Mouse (Mus musculus) forebrain, embryonic 14.5 days (tissue): ENCODE data around the gene Sctr. TPM values are rescaled to one million over a fixed set of nuclear protein-coding genes. Genes with fewer than 3 reads are reported as not detected.

Experiments used
- ATAC-seq: fragments of 200-750 bp; cut with Nextera tagmentation; 2 replicates; pipeline ENCODE4 v1.8.0; 2017; ENCODE audit warnings: mild to moderate bottlenecking, moderate library complexity
- DNase-seq: peaks from one replicate; pipeline ENCODE4 v3.0.0-alpha.2; 2015; ENCODE audit warnings: low spot score
- H3K27ac ChIP-seq: fragments of 300-500 bp; sonication (generic); 2 replicates; pipeline ENCODE4 v1.5.1; 2014; ENCODE audit warnings: low read depth, mild to moderate bottlenecking, control low read depth, low read length, moderate library complexity
- H3K27me3 ChIP-seq: fragments of 300-500 bp; sonication (generic); replicated peaks from 2 replicates; pipeline ENCODE4 v1.6.1; 2014; ENCODE audit warnings: low read length, control low read depth, mixed read lengths; ENCODE audit not compliant: control insufficient read depth, insufficient read depth
- H3K36me3 ChIP-seq: fragments of 300-500 bp; sonication (generic); 2 replicates; pipeline ENCODE4 v1.6.1; 2014; ENCODE audit warnings: low read length, control low read depth; ENCODE audit not compliant: control insufficient read depth, insufficient read depth
- H3K4me1 ChIP-seq: fragments of 300-500 bp; sonication (generic); 2 replicates; pipeline ENCODE4 v1.6.1; 2014; ENCODE audit warnings: antibody characterized with exemption, low read length, control low read depth; ENCODE audit not compliant: control insufficient read depth, insufficient read depth
- H3K4me2 ChIP-seq: fragments of 300-500 bp; sonication (generic); 2 replicates; pipeline ENCODE4 v1.6.1; 2014; ENCODE audit warnings: mild to moderate bottlenecking, control low read depth, low read length
- H3K4me3 ChIP-seq: fragments of 300-500 bp; sonication (generic); 2 replicates; pipeline ENCODE4 v1.5.1; 2014; ENCODE audit warnings: low read depth, low read length, control low read depth
- H3K9ac ChIP-seq: fragments of 300-500 bp; sonication (generic); 2 replicates; pipeline ENCODE4 v1.6.1; 2014; ENCODE audit warnings: mild to moderate bottlenecking, low read length, control low read depth, moderate library complexity
- H3K9me3 ChIP-seq: fragments of 300-500 bp; sonication (generic); replicated peaks from 2 replicates; pipeline ENCODE4 v1.6.1; 2016; ENCODE audit warnings: low read length, control low read depth, mixed read lengths; ENCODE audit not compliant: control insufficient read depth
- WGBS: fragments of 180-500 bp; shearing (Covaris S2); extraction: QIAGEN DNeasy Blood & Tissue Kit; methylation state at CpG from one replicate; pipeline ENCODE4 v1.1.7; 2014; 5-methylcytosine and 5-hydroxymethylcytosine counted together
- polyA plus RNA-seq: library from polyadenylated mRNA; unstranded; fragments of >200 nt; fragmentation: Nextera tagmentation; extraction: Ambion mirVana; gene quantifications from 2 replicates; pipeline ENCODE4 v1.2.1, GENCODE M21; 2014

Gene Sctr
- polyA plus RNA-seq, 1 experiment from 2014 or later, result 0.52 TPM

GRCm38 (mm10) chr1:119996798-119997581, 9.7 kb upstream of the Sctr start, which contains the start of gene Cfap221:
Gene Cfap221, minus strand, starts transcription at chr1:119997234.
- 6% methylated on average over 30 of the region's 30 CpGs for WGBS
- ATAC-seq, result peak; percentile 92

GRCm38 (mm10) chr1:119997644-119998043, 9.1 kb upstream of the Sctr start:
- H3K4me1 ChIP-seq, result 0 out of 2 replicates have a peak, but pooled peaks cover 5% of the 10 kb centered on the region
- H3K9ac ChIP-seq, result no peak overlapping the region
- peak overlapping the region; percentile 29; the same call in 1 of the 2 replicates for H3K4me3 ChIP-seq
- H3K36me3 ChIP-seq, result no peaks in the 10 kb centered on the region
- no peaks in the 10 kb centered on the region for H3K27me3 ChIP-seq
- no peak for DNase-seq
- peak; percentile 24; the same call in 1 of the 2 replicates for ATAC-seq
- H3K4me2 ChIP-seq, result peak overlapping the region; percentile 60
- H3K27ac ChIP-seq, result no peak overlapping the region
- no peaks in the 10 kb centered on the region for H3K9me3 ChIP-seq
- WGBS, result 30% methylated on average over 5 of the region's 5 CpGs

More at GRCm38 (mm10) chr1:119996798-119997581, 9.7 kb upstream of the Sctr start, which contains the start of gene Cfap221:
- 0 out of 2 replicates have a peak, but pooled peaks cover 5% of the 10 kb centered on the region for H3K4me1 ChIP-seq
- no peak within 1 kb of the TSS for H3K27ac ChIP-seq
- peak within 1 kb of the TSS; percentile 29 for H3K4me3 ChIP-seq
- no peak within 1 kb of the TSS for H3K9ac ChIP-seq
- H3K36me3 ChIP-seq, result no peaks in the 10 kb centered on the region
- H3K27me3 ChIP-seq, result no peaks in the 10 kb centered on the region
- peak; percentile 84 for DNase-seq
- peak within 1 kb of the TSS; percentile 60 for H3K4me2 ChIP-seq
- H3K9me3 ChIP-seq, result no peaks in the 10 kb centered on the region

- Histone ChIP-seq H3K27ac (no peak overlapping the region), H3K9ac (peak overlapping the region; percentile 64), H3K4me2 (peak overlapping the region; percentile 76), H3K4me3 (0 out of 2 replicates have a peak overlapping the region, but pooled peaks have one; percentile 37), H3K27me3 (peaks cover 8% of the 10 kb centered on the region; the same call in 1 of the 2 replicates), H3K9me3 (no peaks in the 10 kb centered on the region), H3K36me3 (no peaks in the 10 kb centered on the region), H3K4me1 (peaks cover 8% of the 10 kb centered on the region; the same call in 1 of the 2 replicates)
- ATAC-seq, result 0 out of 2 replicates have a peak, but pooled peaks have one; percentile 7
- peak; percentile 57 for DNase-seq
- 16% methylated on average over 11 of the region's 11 CpGs for whole genome bisulfite sequencing
Measured at GRCm38 (mm10) chr1:120007851-120008588, 1.3 kb downstream of the Sctr start.

GRCm38 (mm10) chr1:120012638-120013037, 5.9 kb downstream of the Sctr start:
- Histone ChIP-seq H3K9me3 (no peaks in the 10 kb centered on the region), H3K4me2 (no peak overlapping the region), H3K27me3 (no peaks in the 10 kb centered on the region; the same call in 1 of the 2 replicates), H3K27ac (no peak overlapping the region), H3K4me1 (0 out of 2 replicates have a peak, but pooled peaks cover 2% of the 10 kb centered on the region), H3K9ac (no peak overlapping the region), H3K36me3 (no peaks in the 10 kb centered on the region), H3K4me3 (no peak overlapping the region)
- DNase-seq, result no peak
- ATAC-seq, result no peak
- 83% methylated on average over 12 of the region's 12 CpGs for WGBS

- Histone ChIP-seq H3K9me3 (no peaks in the 10 kb centered on the region), H3K9ac (no peak overlapping the region), H3K4me2 (no peak overlapping the region), H3K4me1 (no peaks in the 10 kb centered on the region), H3K27ac (no peak overlapping the region), H3K27me3 (no peaks in the 10 kb centered on the region; the same call in 1 of the 2 replicates), H3K36me3 (no peaks in the 10 kb centered on the region), H3K4me3 (no peak overlapping the region)
- peak; percentile 52 for DNase-seq
- no peak for ATAC-seq
Measured at GRCm38 (mm10) chr1:120013111-120013510, 6.4 kb downstream of the Sctr start.

- no peak overlapping the region for H3K27ac ChIP-seq
- H3K4me1 ChIP-seq, result no peaks in the 10 kb centered on the region
- WGBS, result 79% methylated on average over 2 of the region's 2 CpGs
- DNase-seq (peak; percentile 20), ATAC-seq (no peak)
- no peaks in the 10 kb centered on the region for H3K9me3 ChIP-seq
- H3K27me3 ChIP-seq, result no peaks in the 10 kb centered on the region
- no peak overlapping the region for H3K4me2 ChIP-seq
- H3K36me3 ChIP-seq, result no peaks in the 10 kb centered on the region
- no peak overlapping the region for H3K9ac ChIP-seq
- no peak overlapping the region for H3K4me3 ChIP-seq
Measured at GRCm38 (mm10) chr1:120016240-120016639, 9.5 kb downstream of the Sctr start.

GRCm38 (mm10) chr1:120018900-120019299, 12.2 kb downstream of the Sctr start:
- ATAC-seq (no peak), DNase-seq (no peak)
- H3K27ac ChIP-seq, result no peak overlapping the region
- no peak overlapping the region for H3K9ac ChIP-seq
- H3K36me3 ChIP-seq, result no peaks in the 10 kb centered on the region
- no peaks in the 10 kb centered on the region for H3K27me3 ChIP-seq
- H3K9me3 ChIP-seq, result no peaks in the 10 kb centered on the region
- H3K4me3 ChIP-seq, result no peak overlapping the region
- WGBS, result 30% methylated on average over 3 of the region's 3 CpGs
- H3K4me2 ChIP-seq, result no peak overlapping the region
- H3K4me1 ChIP-seq, result no peaks in the 10 kb centered on the region

GRCm38 (mm10) chr1:120019428-120019827, 12.7 kb downstream of the Sctr start:
- no peak for ATAC-seq
- whole genome bisulfite sequencing, result 92% methylated on average over 12 of the region's 12 CpGs

More at GRCm38 (mm10) chr1:120019428-120019827, 12.7 kb downstream of the Sctr start:
- Histone ChIP-seq H3K9me3 (no peaks in the 10 kb centered on the region), H3K4me2 (no peak overlapping the region), H3K4me3 (no peak overlapping the region), H3K36me3 (no peaks in the 10 kb centered on the region), H3K9ac (no peak overlapping the region), H3K27me3 (no peaks in the 10 kb centered on the region), H3K4me1 (no peaks in the 10 kb centered on the region), H3K27ac (no peak overlapping the region)
- DNase-seq, result no peak
